ENCODE assay signal across 10 mouse cellular contexts in genomic region chr10:63954308-63954930, GRCm38 (mm10). TPM values are rescaled to one million over a fixed set of nuclear protein-coding genes. Genes with fewer than 3 reads are reported as not detected.
DNase-seq lines count a peak whose midpoint lies in the region; ATAC-seq and TF ChIP-seq lines count a peak whose summit lies in the region.
"Had no signal": no experiment of that assay in that cellular context is flagged by ENCODE, and none has a peak within 500 bp of the region (broad histone marks: within the 10 kb centered on the region; RNA-seq: fewer than 3 reads in every experiment).

No protein-coding gene starts in this region.

- 6% methylated on average over 6 of the region's 7 CpGs for WGBS in hindbrain, embryonic 14.5 days

- H3K36me3 ChIP-seq in hindbrain, embryonic 14.5 days (replicated peaks; ENCODE audit: control insufficient read depth, insufficient read depth) = no peaks in the 10 kb centered on the region

- H3K4me1 ChIP-seq in hindbrain, embryonic 14.5 days (replicated peaks; ENCODE audit: control insufficient read depth, insufficient read depth, low read length) = no peaks in the 10 kb centered on the region; the same call in 1 of the 2 replicates

- peak; percentile 76 for ATAC-seq in hindbrain, embryonic 14.5 days (ENCODE audit: low FRiP score)

- no peak overlapping the region for H3K9ac ChIP-seq in hindbrain, embryonic 14.5 days

- H3K27ac ChIP-seq in layer of hippocampus, adult 2 months = no peak overlapping the region
- H3K27ac ChIP-seq in hindbrain, embryonic 14.5 days = no peak overlapping the region

- H3K9me3 ChIP-seq in hindbrain, embryonic 14.5 days (ENCODE audit: control insufficient read depth, low read length) = no peaks in the 10 kb centered on the region

- H3K27me3 ChIP-seq in hindbrain, embryonic 14.5 days (ENCODE audit: control insufficient read depth, insufficient read depth, low read length) = no peaks in the 10 kb centered on the region

- no peak overlapping the region for H3K4me3 ChIP-seq in layer of hippocampus, adult 2 months
- no peak overlapping the region for H3K4me3 ChIP-seq in hindbrain, embryonic 14.5 days (replicated peaks; ENCODE audit: low read length)

- no peak for TF ChIP-seq CTCF in layer of hippocampus, adult 2 months (conservative IDR thresholded peaks at IDR 0.05)

- no peak overlapping the region for H3K4me2 ChIP-seq in hindbrain, embryonic 14.5 days (replicated peaks)

- peak; percentile 18 to 22 for DNase-seq in layer of hippocampus, postnatal 10 days (ENCODE audit: low spot score in 2 of 2)
- DNase-seq in layer of hippocampus, adult 2 months (ENCODE audit: low spot score in 2 of 2) = no peak
- peak; percentile 43 for DNase-seq in cerebellum, adult 11 months
- peak; percentile 39 for DNase-seq in gastrocnemius, postnatal 10 days
- no peak for DNase-seq in hindbrain, embryonic 14.5 days (ENCODE audit: low spot score)
- DNase-seq in testis, postnatal 10 days (ENCODE audit: low spot score) = peak; percentile 64
- no peak for DNase-seq in adipocyte (ENCODE audit: low spot score)
- no peak for DNase-seq in yolk sac, embryonic 10.5 days (ENCODE audit: low spot score)

RNA-seq across cellular contexts. Expression of gene Gm10118, which starts 27.2 kb away (rescaled TPM):
- 1 to 10 TPM; 2.0 to 2.4 TPM for total RNA-seq in layer of hippocampus, postnatal 10 days (2021)
- total RNA-seq in layer of hippocampus, adult 2 months (2021) = 1 to 10 TPM; 2.7 to 3.3 TPM
- not detected for total RNA-seq in gastrocnemius, postnatal 10 days (2021)
- polyA plus RNA-seq in hindbrain, embryonic 14.5 days (2014; fragmentation: Nextera tagmentation; extraction: Ambion mirVana) = 1.9 and 2.2 TPM in 2 replicates
- total RNA-seq: MEL had no signal
- polyA plus RNA-seq: gonadal fat pad, adult 2 months had no signal

Comparison
In these comparisons a context has a peak if more than half of its experiments do, and no peak if none do; other contexts are left out.
1. DNase-seq: peak in layer of hippocampus, postnatal 10 days (2 of 2), cerebellum, adult 11 months (single experiment), gastrocnemius, postnatal 10 days (single experiment) and testis, postnatal 10 days (single experiment); none in layer of hippocampus, adult 2 months (0 of 2), hindbrain, embryonic 14.5 days (single experiment), adipocyte (single experiment) and yolk sac, embryonic 10.5 days (single experiment).